Mouse (Mus musculus) heart, embryonic 12.5 days (tissue): ENCODE results near the gene Gm26897. TPM values are rescaled to one million over a fixed set of nuclear protein-coding genes. Genes with fewer than 3 reads are reported as not detected.

Experiments
- ATAC-seq: fragments of 200-750 bp; cut with Nextera tagmentation; 2 replicates; pipeline ENCODE4 v1.8.0; 2017; ENCODE audit warnings: moderate TSS enrichment, moderate library complexity; ENCODE audit not compliant: insufficient number of reproducible peaks, low FRiP score
- H3K27ac ChIP-seq: fragments of 300-500 bp; sonication (generic); 2 replicates; pipeline ENCODE4 v1.5.1; 2016; ENCODE audit warnings: mild to moderate bottlenecking, moderate library complexity; ENCODE audit not compliant: poor library complexity, severe bottlenecking
- H3K27me3 ChIP-seq: fragments of 300-500 bp; sonication (generic); replicated peaks from 2 replicates; pipeline ENCODE4 v1.6.1; 2016; ENCODE audit warnings: mild to moderate bottlenecking, moderate library complexity
- H3K36me3 ChIP-seq: fragments of 300-500 bp; sonication (generic); 2 replicates; pipeline ENCODE4 v1.6.1; 2016; ENCODE audit warnings: mild to moderate bottlenecking, moderate library complexity
- H3K4me1 ChIP-seq: fragments of 300-500 bp; sonication (generic); replicated peaks from 2 replicates; pipeline ENCODE4 v1.6.1; 2016; ENCODE audit warnings: mild to moderate bottlenecking
- H3K4me2 ChIP-seq: fragments of 300-500 bp; sonication (generic); 2 replicates; pipeline ENCODE4 v1.6.1; 2016; ENCODE audit warnings: mild to moderate bottlenecking, moderate library complexity
- H3K4me3 ChIP-seq: fragments of 300-500 bp; sonication (generic); 2 replicates; pipeline ENCODE4 v1.5.1; 2016; ENCODE audit warnings: mild to moderate bottlenecking
- H3K9ac ChIP-seq: fragments of 300-500 bp; sonication (generic); 2 replicates; pipeline ENCODE4 v1.6.1; 2016; ENCODE audit warnings: mild to moderate bottlenecking, moderate library complexity
- H3K9me3 ChIP-seq: fragments of 300-500 bp; sonication (generic); replicated peaks from 2 replicates; pipeline ENCODE4 v1.6.1; 2016; ENCODE audit warnings: mild to moderate bottlenecking, moderate library complexity
- WGBS: fragments of 180-500 bp; shearing (Covaris S2); methylation state at CpG from one replicate; pipeline ENCODE4 v1.1.7; 2016; 5-methylcytosine and 5-hydroxymethylcytosine counted together
- polyA plus RNA-seq: library from polyadenylated mRNA; unstranded; fragments of >200 nt; fragmentation: Nextera tagmentation; extraction: Ambion mirVana; gene quantifications from 2 replicates; pipeline ENCODE4 v1.2.1, GENCODE M21; 2016

The Gm26897 gene
- polyA plus RNA-seq, 1 experiment from 2014 or later, result not detected

DNA sequence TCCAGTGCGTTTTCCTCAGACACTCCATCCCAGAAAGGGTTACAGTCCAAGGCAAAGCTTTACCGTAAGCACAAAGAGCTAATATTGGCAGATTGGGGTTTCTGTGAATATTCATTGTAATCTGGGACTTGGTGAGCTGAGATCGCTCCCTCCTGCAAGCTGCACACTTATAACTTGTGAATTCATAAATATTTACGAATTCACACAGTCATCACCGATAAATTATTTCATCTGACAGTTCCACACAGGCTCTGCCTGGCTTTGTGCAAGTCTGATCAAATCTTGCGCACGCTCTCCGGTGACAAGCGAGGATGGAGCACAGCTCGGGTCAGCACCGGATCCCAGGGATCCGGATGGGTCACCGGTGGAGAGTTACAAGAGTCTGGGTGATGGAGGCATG is 16.4 kb downstream of the Gm26897 start:
- Histone ChIP-seq H3K4me2 (no peak overlapping the region), H3K9ac (no peak overlapping the region), H3K27me3 (no peaks in the 10 kb centered on the region; the same call in 1 of the 2 replicates), H3K27ac (no peak overlapping the region), H3K36me3 (no peaks in the 10 kb centered on the region), H3K4me3 (no peak overlapping the region), H3K9me3 (no peaks in the 10 kb centered on the region), H3K4me1 (peaks cover 22% of the 10 kb centered on the region)
- no peak for ATAC-seq
- 83% methylated on average over 13 of the region's 13 CpGs for WGBS

DNA sequence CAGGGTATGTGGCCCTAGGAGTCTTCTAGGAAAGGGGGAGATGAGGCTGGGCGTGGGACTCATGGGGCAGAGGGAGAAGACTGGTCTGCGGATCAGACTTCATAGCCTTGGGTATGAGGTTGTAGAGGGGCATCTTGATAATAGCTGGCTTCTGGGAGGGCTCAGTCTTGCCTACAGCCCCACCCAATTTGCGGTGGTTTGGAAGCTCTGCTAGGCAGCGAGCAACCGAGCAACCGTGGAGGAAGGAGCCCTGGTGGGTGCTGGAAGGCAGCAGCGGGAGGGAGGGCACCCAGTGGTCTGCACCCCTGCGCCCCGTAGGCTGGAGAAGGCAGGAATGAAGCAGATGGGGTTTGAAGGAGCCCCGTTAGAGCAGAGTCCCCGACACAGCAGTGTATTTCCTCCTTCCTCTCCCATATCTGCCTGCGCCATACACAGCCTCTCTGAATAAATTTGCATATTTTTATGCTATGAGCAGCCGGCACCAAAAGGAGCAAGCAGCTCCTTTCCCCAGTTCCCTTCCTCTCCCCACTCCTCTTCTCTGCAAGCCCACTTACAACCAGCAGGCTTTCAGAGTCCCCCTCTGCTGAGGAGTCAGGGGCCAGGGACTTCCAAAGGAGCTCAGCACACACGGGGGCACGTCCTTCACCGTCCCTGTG is 20.9 kb downstream of the Gm26897 start:
- ATAC-seq, result 0 out of 2 replicates have a peak, but pooled peaks have one; percentile 31
- Histone ChIP-seq H3K27ac (no peak overlapping the region; the same call in 1 of the 2 replicates), H3K4me3 (peak overlapping the region; percentile 31), H3K4me2 (peak overlapping the region; percentile 62), H3K4me1 (peaks cover 10% of the 10 kb centered on the region), H3K36me3 (no peaks in the 10 kb centered on the region), H3K9me3 (no peaks in the 10 kb centered on the region), H3K9ac (peak overlapping the region; percentile 58; the same call in 1 of the 2 replicates), H3K27me3 (no peaks in the 10 kb centered on the region; the same call in 1 of the 2 replicates)
- 32% methylated on average over 16 of the region's 16 CpGs for WGBS

DNA sequence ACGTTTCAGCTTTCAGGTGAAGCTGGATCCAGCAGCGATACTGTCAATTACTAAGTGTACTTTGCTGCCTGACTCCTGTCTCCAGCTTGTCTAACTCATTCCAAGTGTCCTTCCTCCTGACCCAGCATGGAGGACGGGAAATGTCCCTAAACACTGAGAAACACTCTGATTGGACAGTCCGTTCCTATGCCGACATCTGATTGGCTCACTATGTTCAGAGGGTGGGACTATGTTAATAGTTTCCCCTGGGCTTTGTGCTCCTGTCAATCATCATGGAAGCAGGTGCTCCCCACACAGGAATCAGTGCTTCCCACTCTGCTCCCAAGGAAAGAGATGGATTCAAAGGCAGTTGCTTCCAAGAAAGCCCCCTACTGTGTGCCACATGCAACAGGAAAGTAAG is 21.6 kb downstream of the Gm26897 start:
- WGBS, result 10% methylated on average over 5 of the region's 5 CpGs
- ATAC-seq, result peak; percentile 57; the same call in 1 of the 2 replicates
- Histone ChIP-seq H3K9me3 (no peaks in the 10 kb centered on the region), H3K4me1 (peaks cover 7% of the 10 kb centered on the region), H3K9ac (no peak overlapping the region), H3K36me3 (no peaks in the 10 kb centered on the region), H3K4me3 (no peak overlapping the region), H3K27ac (no peak overlapping the region), H3K4me2 (peak overlapping the region; percentile 62), H3K27me3 (no peaks in the 10 kb centered on the region; the same call in 1 of the 2 replicates)

DNA sequence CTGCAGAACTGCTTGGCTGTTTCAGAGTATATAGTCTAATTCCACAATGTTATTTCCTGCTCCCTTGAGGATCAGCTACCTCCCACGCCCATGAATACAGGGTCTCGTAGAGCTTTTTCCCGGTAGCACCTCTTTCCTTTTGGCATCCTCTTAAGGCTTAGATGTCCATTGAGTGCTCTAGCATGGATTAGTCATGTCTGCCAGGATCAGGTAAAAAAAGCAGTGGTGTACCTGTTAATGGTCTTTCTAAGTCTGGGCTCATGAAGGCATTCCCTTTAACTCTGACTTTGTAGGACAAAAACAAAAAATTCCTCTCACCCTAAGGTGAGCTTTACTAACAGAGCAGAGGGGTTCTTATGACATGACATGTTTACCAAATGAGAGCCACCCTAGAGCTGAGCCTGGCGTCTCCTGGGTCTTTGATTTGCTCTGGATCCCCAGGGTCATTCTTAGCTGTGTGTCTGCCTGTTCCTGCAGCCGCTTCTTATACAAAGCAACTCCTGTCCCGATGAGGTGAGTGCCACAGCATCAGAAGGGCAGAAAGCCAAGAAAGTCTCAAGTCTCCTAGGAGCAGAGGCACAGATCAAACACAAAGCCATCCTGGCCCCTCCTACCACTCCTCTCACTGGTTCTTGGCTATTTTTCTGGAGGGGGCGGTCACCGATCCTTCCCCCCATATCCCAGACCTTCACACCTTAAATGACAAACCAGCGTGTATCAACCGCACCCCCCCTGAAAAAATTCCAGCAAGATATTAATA is 27.2 kb downstream of the Gm26897 start:
- Histone ChIP-seq H3K9me3 (no peaks in the 10 kb centered on the region; the same call in 1 of the 2 replicates), H3K4me3 (peak overlapping the region; percentile 43), H3K27ac (peak overlapping the region; percentile 76), H3K4me2 (peak overlapping the region; percentile 72), H3K4me1 (peaks cover 32% of the 10 kb centered on the region), H3K9ac (peak overlapping the region; percentile 53; the same call in 1 of the 2 replicates), H3K27me3 (no peaks in the 10 kb centered on the region; the same call in 1 of the 2 replicates), H3K36me3 (no peaks in the 10 kb centered on the region)
- 12% methylated on average over 10 of the region's 10 CpGs for WGBS
- peak; percentile 33; the same call in 1 of the 2 replicates for ATAC-seq

DNA sequence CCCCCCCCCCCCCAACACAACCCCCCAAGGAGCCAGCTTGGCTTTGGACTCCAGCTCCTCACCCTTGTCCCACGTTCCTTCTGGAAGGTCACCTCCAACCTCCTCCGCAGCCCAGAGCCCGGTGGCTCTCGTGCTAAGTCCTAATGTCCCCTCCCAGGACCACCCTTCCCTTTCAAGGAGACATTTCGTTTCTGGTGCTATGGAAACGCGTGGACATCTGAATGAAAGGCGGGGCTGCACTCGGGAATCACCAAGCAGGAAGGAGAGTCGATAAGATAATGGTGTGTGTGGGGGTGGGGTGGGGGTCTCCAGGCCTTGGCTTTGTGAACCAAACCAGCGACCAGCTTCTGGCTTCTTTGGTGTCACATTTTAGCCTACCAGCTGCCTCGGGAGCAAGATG is 27.9 kb downstream of the Gm26897 start:
- H3K27me3 ChIP-seq, result no peaks in the 10 kb centered on the region; the same call in 1 of the 2 replicates
- peak; percentile 63 for ATAC-seq
- H3K36me3 ChIP-seq, result no peaks in the 10 kb centered on the region
- no peaks in the 10 kb centered on the region; the same call in 1 of the 2 replicates for H3K9me3 ChIP-seq
- under 1% methylated on average over 12 of the region's 12 CpGs for WGBS
- peak overlapping the region; percentile 76 for H3K27ac ChIP-seq
- H3K9ac ChIP-seq, result peak overlapping the region; percentile 53
- H3K4me2 ChIP-seq, result peak overlapping the region; percentile 72
- peaks cover 32% of the 10 kb centered on the region for H3K4me1 ChIP-seq
- peak overlapping the region; percentile 43 for H3K4me3 ChIP-seq

DNA sequence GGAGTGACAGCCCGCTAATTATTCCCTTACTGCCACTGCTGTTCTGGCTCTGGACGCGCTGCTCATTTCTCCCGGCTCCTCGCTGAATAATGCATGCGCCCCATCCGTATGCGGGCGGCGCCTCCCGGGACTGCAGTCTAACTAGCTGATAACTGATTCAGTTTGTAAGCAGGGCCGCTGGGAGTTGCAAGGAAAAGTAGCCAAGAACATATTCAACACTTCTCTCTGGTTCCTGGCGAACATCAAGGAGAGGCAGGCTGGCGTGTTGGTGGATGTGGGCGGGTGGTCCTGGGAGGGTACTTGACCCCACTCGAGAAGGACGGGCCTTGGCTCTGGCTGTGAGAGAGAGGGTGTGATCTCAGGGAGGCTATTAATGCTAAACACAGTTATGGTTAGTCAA is 28.4 kb downstream of the Gm26897 start:
- Histone ChIP-seq H3K4me1 (peaks cover 32% of the 10 kb centered on the region), H3K27me3 (no peaks in the 10 kb centered on the region; the same call in 1 of the 2 replicates), H3K4me2 (peak overlapping the region; percentile 72), H3K9me3 (no peaks in the 10 kb centered on the region; the same call in 1 of the 2 replicates), H3K27ac (peak overlapping the region; percentile 76), H3K4me3 (0 out of 2 replicates have a peak overlapping the region, but pooled peaks have one; percentile 43), H3K9ac (0 out of 2 replicates have a peak overlapping the region, but pooled peaks have one; percentile 31), H3K36me3 (no peaks in the 10 kb centered on the region)
- ATAC-seq, result peak; percentile 36; the same call in 1 of the 2 replicates
- 2% methylated on average over 17 of the region's 17 CpGs for WGBS

DNA sequence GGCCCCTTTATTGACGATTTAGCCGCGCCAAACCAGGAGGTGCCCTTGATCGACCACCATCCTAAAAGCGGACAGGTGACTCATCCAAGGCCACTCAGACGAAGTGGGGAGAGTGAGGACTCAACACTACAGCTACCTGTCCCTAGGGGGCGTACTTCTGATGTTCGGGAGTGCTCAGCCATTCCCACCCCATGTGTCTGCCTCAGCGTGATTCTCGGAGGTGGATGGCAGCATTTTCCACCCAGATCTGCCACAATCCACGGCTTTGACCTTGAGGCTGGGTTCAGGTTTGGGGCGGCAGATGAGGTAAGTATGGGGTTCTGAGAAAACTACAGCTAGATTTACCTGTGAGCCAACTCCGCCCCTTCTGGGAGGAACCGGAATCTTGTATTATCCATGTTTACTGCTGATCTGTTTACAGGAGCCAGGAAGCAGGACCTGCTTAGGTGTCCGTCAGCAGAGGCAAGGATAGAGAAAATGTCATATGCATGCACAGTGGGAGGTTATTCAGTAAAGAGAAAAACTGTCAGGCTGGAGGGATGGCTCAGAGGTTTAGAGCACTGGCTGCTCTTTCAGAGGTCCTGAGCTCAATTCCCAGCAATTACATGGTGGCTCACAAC is 32.1 kb downstream of the Gm26897 start:
- Histone ChIP-seq H3K4me2 (no peak overlapping the region), H3K36me3 (no peaks in the 10 kb centered on the region), H3K27ac (no peak overlapping the region), H3K9ac (no peak overlapping the region), H3K4me1 (peaks cover 36% of the 10 kb centered on the region), H3K4me3 (no peak overlapping the region), H3K27me3 (no peaks in the 10 kb centered on the region; the same call in 1 of the 2 replicates), H3K9me3 (no peaks in the 10 kb centered on the region; the same call in 1 of the 2 replicates)
- ATAC-seq, result no peak
- 66% methylated on average over 15 of the region's 15 CpGs for WGBS

DNA sequence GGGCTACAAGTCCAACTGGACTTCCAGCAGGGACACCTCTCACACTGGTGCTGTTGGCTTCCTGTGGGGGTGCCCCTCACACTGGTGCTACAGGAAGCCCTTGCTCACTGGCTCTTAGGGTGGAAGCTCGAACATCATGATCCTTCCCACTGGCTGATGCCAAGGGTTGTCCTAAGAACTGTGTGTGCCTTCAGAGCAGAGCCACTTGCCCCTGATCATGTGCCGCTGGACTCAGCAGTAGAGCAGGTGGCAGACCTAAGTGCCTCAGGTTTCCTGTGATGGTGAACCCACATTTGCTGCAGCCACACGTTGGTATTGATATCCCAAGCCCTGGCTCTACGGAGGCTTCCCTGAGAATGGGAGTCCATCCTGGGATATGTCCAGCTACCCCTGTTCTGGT is 33.0 kb downstream of the Gm26897 start:
- no peaks in the 10 kb centered on the region; the same call in 1 of the 2 replicates for H3K9me3 ChIP-seq
- no peak overlapping the region for H3K4me3 ChIP-seq
- H3K4me2 ChIP-seq, result no peak overlapping the region
- ATAC-seq, result no peak
- no peak overlapping the region for H3K27ac ChIP-seq
- no peak overlapping the region for H3K9ac ChIP-seq
- H3K36me3 ChIP-seq, result no peaks in the 10 kb centered on the region
- H3K4me1 ChIP-seq, result peaks cover 29% of the 10 kb centered on the region
- WGBS, result 79% methylated on average over 4 of the region's 4 CpGs
- H3K27me3 ChIP-seq, result no peaks in the 10 kb centered on the region; the same call in 1 of the 2 replicates

DNA sequence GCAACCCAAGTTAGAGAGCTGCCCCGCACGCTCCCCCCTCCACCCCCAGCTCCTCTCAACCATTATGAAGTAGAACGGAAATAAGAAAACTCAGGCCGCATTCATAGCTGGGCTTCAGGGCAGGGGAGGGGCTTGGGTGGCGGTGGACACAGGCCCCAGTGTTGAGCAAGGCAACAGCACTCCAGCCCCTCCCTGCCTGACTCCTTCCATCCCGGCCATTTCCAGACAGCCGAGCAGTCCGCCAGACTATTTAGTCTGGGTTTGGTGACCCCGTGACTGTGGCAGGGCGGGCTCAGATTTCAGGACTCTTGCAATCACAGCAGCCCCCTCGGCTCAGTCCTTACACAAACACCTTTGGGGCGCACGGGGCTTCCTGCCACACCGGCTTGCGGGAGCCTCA is 36.5 kb downstream of the Gm26897 start:
- Histone ChIP-seq H3K27me3 (no peaks in the 10 kb centered on the region; the same call in 1 of the 2 replicates), H3K9me3 (no peaks in the 10 kb centered on the region; the same call in 1 of the 2 replicates), H3K4me1 (peaks cover 39% of the 10 kb centered on the region), H3K9ac (peak overlapping the region; percentile 14; the same call in 1 of the 2 replicates), H3K27ac (peak overlapping the region; percentile 61), H3K4me2 (peak overlapping the region; percentile 62), H3K4me3 (peak overlapping the region; percentile 20; the same call in 1 of the 2 replicates), H3K36me3 (no peaks in the 10 kb centered on the region)
- 8% methylated on average over 15 of the region's 15 CpGs for WGBS
- peak; percentile 72 for ATAC-seq

DNA sequence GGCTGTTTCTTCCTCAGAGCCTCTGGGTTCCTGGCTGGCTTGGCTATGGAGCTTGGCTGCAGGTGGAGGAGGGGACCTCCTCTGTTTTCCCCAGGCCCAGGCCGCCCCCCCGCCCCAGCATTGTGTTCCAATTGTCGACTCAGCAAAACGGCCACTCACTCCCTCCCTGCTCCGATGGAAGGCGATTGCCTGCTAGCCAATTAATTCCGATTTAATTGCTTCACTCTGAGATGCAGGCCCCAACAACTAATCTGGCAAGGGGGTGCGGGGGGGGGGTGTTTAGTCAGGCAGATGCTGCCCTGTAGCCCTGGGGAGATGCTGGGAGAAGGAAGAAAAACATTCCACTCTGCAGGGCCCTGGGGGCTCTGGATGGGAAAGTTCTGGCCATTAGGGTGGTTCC is 38.4 kb downstream of the Gm26897 start:
- Histone ChIP-seq H3K4me2 (no peak overlapping the region), H3K4me1 (peaks cover 39% of the 10 kb centered on the region), H3K9ac (0 out of 2 replicates have a peak overlapping the region, but pooled peaks have one; percentile 34), H3K36me3 (no peaks in the 10 kb centered on the region), H3K4me3 (no peak overlapping the region), H3K27me3 (no peaks in the 10 kb centered on the region), H3K27ac (no peak overlapping the region; the same call in 1 of the 2 replicates), H3K9me3 (no peaks in the 10 kb centered on the region)
- no peak for ATAC-seq
- WGBS, result 38% methylated on average over 8 of the region's 8 CpGs
